Mouse (Mus musculus) kidney, adult 8-10 months (tissue): ENCODE measurements at regions not wholly inside any gene's neighbourhood (a gene's known extent, or its start where the extent isn't known, plus 50 kb on each side); places are given as distances from the start of the nearest gene placed in this dataset.
"Not testable (repeated sequence)": the region's sequence is repeated elsewhere in the genome, so short reads cannot be mapped to it uniquely, and the experiment has no call there.

Experiments
- DNase-seq, 2 experiments: peaks; one replicate each; pipeline ENCODE4 v3.0.0; 2022

- DNase-seq: no peak
Measured at GRCm38 (mm10) chr3:126011269-126011668, 72.8 kb upstream of the Ugt8a start.

- no peak for DNase-seq
Measured at GRCm38 (mm10) chr3:126016166-126016565, 77.7 kb upstream of the Ugt8a start.

- no peak for DNase-seq
Measured at GRCm38 (mm10) chr3:126044327-126044726, 105.9 kb upstream of the Ugt8a start.

GRCm38 (mm10) chr3:126044861-126045260 is 106.4 kb upstream of the Ugt8a start:
- no peak for DNase-seq

- peak; percentile 5 to 26 for DNase-seq
Measured at GRCm38 (mm10) chr3:126045992-126046786, 107.8 kb upstream of the Ugt8a start.

GRCm38 (mm10) chr3:126058585-126058984 is 120.2 kb upstream of the Ugt8a start:
- no peak for DNase-seq

GRCm38 (mm10) chr3:126105086-126105485 is 166.7 kb upstream of the Ugt8a start:
- no peak for DNase-seq

GRCm38 (mm10) chr3:126109371-126109770 is 171.0 kb upstream of the Ugt8a start:
- no peak for DNase-seq

GRCm38 (mm10) chr3:126117849-126118248 is 179.4 kb upstream of the Ugt8a start:
- DNase-seq: no peak

GRCm38 (mm10) chr3:126122323-126123259 is 184.2 kb upstream of the Ugt8a start:
- DNase-seq: no peak

GRCm38 (mm10) chr3:126166542-126166941 is 196.9 kb upstream of the Arsj start:
- DNase-seq: no peak

GRCm38 (mm10) chr3:126209024-126209423 is 154.5 kb upstream of the Arsj start:
- DNase-seq: no peak

- DNase-seq: no peak
Measured at GRCm38 (mm10) chr3:126210226-126210625, 153.3 kb upstream of the Arsj start.

GRCm38 (mm10) chr3:126227575-126227974 is 135.9 kb upstream of the Arsj start:
- DNase-seq: no peak

- no peak for DNase-seq
Measured at GRCm38 (mm10) chr3:126245834-126246233, 117.7 kb upstream of the Arsj start.

GRCm38 (mm10) chr3:126261270-126261669 is 102.2 kb upstream of the Arsj start:
- DNase-seq: no peak

- DNase-seq: not testable (repeated sequence)
Measured at GRCm38 (mm10) chr3:126272027-126272426, 91.5 kb upstream of the Arsj start.

GRCm38 (mm10) chr3:126273566-126273965 is 89.9 kb upstream of the Arsj start:
- no peak for DNase-seq

- no peak for DNase-seq
Measured at GRCm38 (mm10) chr3:126276008-126276700, 87.3 kb upstream of the Arsj start.

- no peak for DNase-seq
Measured at GRCm38 (mm10) chr3:126284294-126285090, 79.0 kb upstream of the Arsj start.

- DNase-seq: no peak
Measured at GRCm38 (mm10) chr3:126292259-126292658, 71.2 kb upstream of the Arsj start.

GRCm38 (mm10) chr3:126292830-126293229 is 70.7 kb upstream of the Arsj start:
- no peak for DNase-seq
